Mouse (Mus musculus) thymus, adult 2 months (tissue): ENCODE measurements at regions not wholly inside any gene's neighbourhood (a gene's known extent, or its start where the extent isn't known, plus 50 kb on each side); places are given as distances from the start of the nearest gene placed in this dataset.
A peak's percentile ranks its signal among the peaks of the same experiment; 100 is the strongest.

ENCODE experiments used
- DNase-seq: peaks from one replicate; pipeline ENCODE4 v3.0.0; 2021
- H3K27ac ChIP-seq: fragments of 200-500 bp; 2 replicates; pipeline ENCODE4 v1.5.1; 2012; ENCODE audit warnings: low read length, control low read depth; ENCODE audit not compliant: control insufficient read depth, insufficient read depth
- H3K27me3 ChIP-seq: fragments of 200-500 bp; 2 replicates; pipeline ENCODE4 v1.6.1; 2012; ENCODE audit warnings: mild to moderate bottlenecking, low read length, moderate library complexity, mixed read lengths; ENCODE audit not compliant: control insufficient read depth, insufficient read depth
- H3K36me3 ChIP-seq: fragments of 200-500 bp; 2 replicates; pipeline ENCODE4 v1.6.1; 2012; ENCODE audit warnings: mild to moderate bottlenecking, low read length, moderate library complexity; ENCODE audit not compliant: control insufficient read depth, insufficient read depth
- H3K4me1 ChIP-seq: fragments of 200-500 bp; replicated peaks from 2 replicates; pipeline ENCODE4 v1.6.1; 2012; ENCODE audit warnings: low read length; ENCODE audit not compliant: control insufficient read depth, insufficient read depth
- H3K4me3 ChIP-seq: fragments of 200-500 bp; 2 replicates; pipeline ENCODE4 v1.5.1; 2012; ENCODE audit warnings: mild to moderate bottlenecking, low read length, control low read depth, moderate library complexity; ENCODE audit not compliant: control insufficient read depth, insufficient read depth
- CTCF ChIP-seq: fragments of 200-500 bp; IDR thresholded peaks from 2 replicates; pipeline ENCODE4 v1.5.1; 2012; ENCODE audit warnings: mild to moderate bottlenecking, control low read depth, low read length, moderate library complexity, borderline replicate concordance; ENCODE audit not compliant: control insufficient read depth, poor library complexity, insufficient read depth; ENCODE audit errors: extremely low read depth
- POLR2A ChIP-seq: fragments of 200-500 bp; IDR thresholded peaks from 2 replicates; pipeline ENCODE4 v1.6.1; 2012; ENCODE audit warnings: mild to moderate bottlenecking, low read length, control low read depth, moderate library complexity; ENCODE audit not compliant: control insufficient read depth, poor library complexity, insufficient read depth; ENCODE audit errors: extremely low read depth
- WGBS: fragments of 180-500 bp; shearing (Covaris S2); methylation state at CpG from one replicate; pipeline ENCODE4 v1.1.7; 2018; 5-methylcytosine and 5-hydroxymethylcytosine counted together

GRCm38 (mm10) chr9:61721071-61721470 lies 193.3 kb downstream of the Rplp1 start:
- Histone ChIP-seq H3K4me1 (peaks cover 11% of the 10 kb centered on the region), H3K4me3 (no peak overlapping the region), H3K27ac (no peak overlapping the region), H3K27me3 (no peaks in the 10 kb centered on the region), H3K36me3 (no peaks in the 10 kb centered on the region)
- WGBS = 90% methylated on average over 4 of the region's 4 CpGs
- no peak for DNase-seq
- TF ChIP-seq CTCF = no peak
- no peak for TF ChIP-seq POLR2A

GRCm38 (mm10) chr9:61720206-61720605 lies 194.1 kb downstream of the Rplp1 start:
- Histone ChIP-seq H3K4me3 (no peak overlapping the region), H3K27me3 (no peaks in the 10 kb centered on the region)
- no peak for DNase-seq

GRCm38 (mm10) chr9:61716751-61717150 lies 197.6 kb downstream of the Rplp1 start:
- Histone ChIP-seq H3K4me1 (peaks cover 21% of the 10 kb centered on the region), H3K4me3 (no peak overlapping the region), H3K36me3 (no peaks in the 10 kb centered on the region), H3K27ac (no peak overlapping the region), H3K27me3 (no peaks in the 10 kb centered on the region)
- no peak for DNase-seq
- TF ChIP-seq CTCF = no peak
- WGBS = 72% methylated on average over 4 of the region's 4 CpGs

More at GRCm38 (mm10) chr9:61720206-61720605, 194.1 kb downstream of the Rplp1 start:
- H3K36me3 ChIP-seq = no peaks in the 10 kb centered on the region
- H3K27ac ChIP-seq = no peak overlapping the region
- TF ChIP-seq CTCF (no peak), POLR2A (no peak)
- 59% methylated on average over 5 of the region's 5 CpGs for WGBS
- H3K4me1 ChIP-seq = peaks cover 11% of the 10 kb centered on the region

- 58% methylated on average over 19 of the region's 19 CpGs for WGBS
- TF ChIP-seq CTCF = no peak
- TF ChIP-seq POLR2A = no peak
- Histone ChIP-seq H3K27me3 (no peaks in the 10 kb centered on the region), H3K4me3 (no peak overlapping the region), H3K27ac (no peak overlapping the region), H3K36me3 (no peaks in the 10 kb centered on the region), H3K4me1 (peaks cover 13% of the 10 kb centered on the region; the same call in 1 of the 2 replicates)
- no peak for DNase-seq
Measured at GRCm38 (mm10) chr9:61714331-61715035, 199.9 kb downstream of the Rplp1 start.

- TF ChIP-seq POLR2A (no peak), CTCF (no peak)
- Histone ChIP-seq H3K36me3 (no peaks in the 10 kb centered on the region), H3K4me3 (no peak overlapping the region), H3K27ac (no peak overlapping the region), H3K27me3 (no peaks in the 10 kb centered on the region), H3K4me1 (peaks cover 16% of the 10 kb centered on the region; the same call in 1 of the 2 replicates)
- WGBS = 94% methylated on average over 7 of the region's 7 CpGs
- no peak for DNase-seq
Measured at GRCm38 (mm10) chr9:61713806-61714205, 200.5 kb downstream of the Rplp1 start.

- H3K4me1 ChIP-seq = peaks cover 34% of the 10 kb centered on the region
- no peaks in the 10 kb centered on the region for H3K27me3 ChIP-seq
- DNase-seq = no peak
- no peak for TF ChIP-seq POLR2A
- no peaks in the 10 kb centered on the region for H3K36me3 ChIP-seq
- WGBS = 62% methylated on average over 7 of the region's 7 CpGs
- H3K27ac ChIP-seq = no peak overlapping the region
- H3K4me3 ChIP-seq = no peak overlapping the region
Measured at GRCm38 (mm10) chr9:61711296-61711695, 203.0 kb downstream of the Rplp1 start.

- Histone ChIP-seq H3K4me1 (peaks cover 47% of the 10 kb centered on the region), H3K4me3 (no peak overlapping the region), H3K36me3 (no peaks in the 10 kb centered on the region), H3K27me3 (no peaks in the 10 kb centered on the region), H3K27ac (peak overlapping the region; percentile 89)
- WGBS = 15% methylated on average over 7 of the region's 7 CpGs
- TF ChIP-seq POLR2A = no peak
- no peak for TF ChIP-seq CTCF
- peak; percentile 68 for DNase-seq
Measured at GRCm38 (mm10) chr9:61707875-61708274, 206.5 kb downstream of the Rplp1 start.
